Mouse (Mus musculus): Measurements from ENCODE around the gene Gstm4.
A peak's percentile ranks its signal among the peaks of the same experiment; 100 is the strongest.
"Not testable (repeated sequence)": the region's sequence is repeated elsewhere in the genome, so short reads cannot be mapped to it uniquely, and the experiment has no call there.

Gstm4 gene

GRCm38 (mm10) chr3:108069231-108069870 is 24.7 kb upstream of the Gstm4 start:
- no peak for DNase-seq (ENCODE audit: low spot score)

- DNase-seq (ENCODE audit: low spot score): no peak
Measured at GRCm38 (mm10) chr3:108068826-108069225, 24.1 kb upstream of the Gstm4 start.

- no peak for DNase-seq (ENCODE audit: low spot score)
Measured at GRCm38 (mm10) chr3:108067370-108067934, 22.8 kb upstream of the Gstm4 start.

GRCm38 (mm10) chr3:108065551-108065950 is 20.9 kb upstream of the Gstm4 start:
- no peak for DNase-seq (ENCODE audit: low spot score)

- DNase-seq (ENCODE audit: low spot score): no peak
Measured at GRCm38 (mm10) chr3:108064672-108065071, 20.0 kb upstream of the Gstm4 start.

GRCm38 (mm10) chr3:108062648-108063047 is 18.0 kb upstream of the Gstm4 start:
- DNase-seq (ENCODE audit: low spot score): no peak

- DNase-seq (ENCODE audit: low spot score): no peak
Measured at GRCm38 (mm10) chr3:108061420-108061819, 16.7 kb upstream of the Gstm4 start.

- DNase-seq (ENCODE audit: low spot score): no peak
Measured at GRCm38 (mm10) chr3:108050493-108050892, 5.8 kb upstream of the Gstm4 start.

- DNase-seq (ENCODE audit: low spot score): no peak
Measured at GRCm38 (mm10) chr3:108048306-108048705, 3.6 kb upstream of the Gstm4 start.

- DNase-seq (ENCODE audit: low spot score): no peak
Measured at GRCm38 (mm10) chr3:108046944-108047655, 2.4 kb upstream of the Gstm4 start.

- no peak for DNase-seq (ENCODE audit: low spot score)
Measured at GRCm38 (mm10) chr3:108033156-108033555, 11.5 kb downstream of the Gstm4 start.

GRCm38 (mm10) chr3:108032113-108032512 is 12.6 kb downstream of the Gstm4 start:
- DNase-seq (ENCODE audit: low spot score): no peak

- no peak for DNase-seq (ENCODE audit: low spot score)
Measured at GRCm38 (mm10) chr3:108028641-108029365, 15.9 kb downstream of the Gstm4 start.

- no peak for DNase-seq (ENCODE audit: low spot score)
Measured at GRCm38 (mm10) chr3:108026597-108026996, 18.1 kb downstream of the Gstm4 start.

GRCm38 (mm10) chr3:108026049-108026448 is 18.6 kb downstream of the Gstm4 start:
- DNase-seq (ENCODE audit: low spot score): no peak

GRCm38 (mm10) chr3:108025318-108025717 is 19.4 kb downstream of the Gstm4 start:
- no peak for DNase-seq (ENCODE audit: low spot score)

GRCm38 (mm10) chr3:108022650-108023049 is 22.0 kb downstream of the Gstm4 start:
- no peak for DNase-seq (ENCODE audit: low spot score)

- DNase-seq (ENCODE audit: low spot score): not testable (repeated sequence)
Measured at GRCm38 (mm10) chr3:108020351-108021022, 24.2 kb downstream of the Gstm4 start.

GRCm38 (mm10) chr3:108019226-108019625 is 25.5 kb downstream of the Gstm4 start:
- DNase-seq (ENCODE audit: low spot score): not testable (repeated sequence)

GRCm38 (mm10) chr3:108018190-108018820 is 26.4 kb downstream of the Gstm4 start:
- no peak for DNase-seq (ENCODE audit: low spot score)

GRCm38 (mm10) chr3:108017473-108018189 is 27.1 kb downstream of the Gstm4 start, which contains the start of gene Gstm1:
Gene Gstm1, minus strand, starts transcription at chr3:108017973.
- peak; percentile 81 for DNase-seq (ENCODE audit: low spot score)

Measured in ovary, postnatal 10 days (tissue).